Mouse (Mus musculus): ENCODE results near the gene Fas. TPM values are rescaled to one million over a fixed set of nuclear protein-coding genes. Genes with fewer than 3 reads are reported as not detected.

Fas gene
- total RNA-seq (2022), result 1 to 10 TPM; 1.7 to 5.1 (median 4.2) TPM

DNA sequence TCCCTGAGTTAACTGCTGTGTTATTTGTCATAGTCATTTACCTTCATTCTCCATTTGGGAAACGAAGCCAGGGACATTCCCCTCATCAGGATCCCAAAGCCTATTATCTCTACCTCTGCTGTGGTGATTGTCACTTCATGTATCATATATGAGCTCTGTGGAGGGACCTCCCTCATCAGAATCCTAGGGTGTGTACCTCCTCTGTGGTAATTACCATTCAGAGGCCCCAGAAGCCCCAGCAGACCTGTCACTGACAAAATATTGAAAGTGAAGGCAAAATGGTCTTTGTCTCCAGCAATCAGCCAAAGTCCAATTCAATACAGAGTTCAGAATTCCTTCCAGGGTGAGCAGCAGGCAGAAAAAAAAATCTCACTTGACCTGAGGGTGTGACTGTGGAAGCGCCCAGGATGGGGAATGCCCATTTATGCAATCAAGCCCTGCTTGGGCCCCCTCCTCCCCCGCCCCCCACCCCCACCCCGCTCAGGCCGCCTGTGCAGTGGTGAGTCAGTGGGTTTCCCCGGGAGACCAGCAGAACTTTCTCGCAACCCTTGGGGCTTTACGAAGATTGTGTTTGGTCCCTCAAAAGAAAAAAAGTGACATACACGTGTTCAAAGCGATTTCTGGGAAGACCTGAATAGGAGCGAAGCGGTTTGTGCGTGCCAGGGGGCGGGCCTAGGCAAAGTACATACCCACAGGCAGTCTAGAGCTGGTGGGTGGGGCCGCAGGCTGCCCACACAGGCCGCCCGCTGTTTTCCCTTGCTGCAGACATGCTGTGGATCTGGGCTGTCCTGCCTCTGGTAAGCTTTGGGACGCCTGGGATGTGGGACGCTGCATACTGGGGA is at the start of gene Fas:
Fas (plus strand) TSS at position 719 of the 842 bp plus-strand sequence.
- DNase-seq (ENCODE audit: low spot score in 2 of 2), result peak; percentile 65 to 73

DNA sequence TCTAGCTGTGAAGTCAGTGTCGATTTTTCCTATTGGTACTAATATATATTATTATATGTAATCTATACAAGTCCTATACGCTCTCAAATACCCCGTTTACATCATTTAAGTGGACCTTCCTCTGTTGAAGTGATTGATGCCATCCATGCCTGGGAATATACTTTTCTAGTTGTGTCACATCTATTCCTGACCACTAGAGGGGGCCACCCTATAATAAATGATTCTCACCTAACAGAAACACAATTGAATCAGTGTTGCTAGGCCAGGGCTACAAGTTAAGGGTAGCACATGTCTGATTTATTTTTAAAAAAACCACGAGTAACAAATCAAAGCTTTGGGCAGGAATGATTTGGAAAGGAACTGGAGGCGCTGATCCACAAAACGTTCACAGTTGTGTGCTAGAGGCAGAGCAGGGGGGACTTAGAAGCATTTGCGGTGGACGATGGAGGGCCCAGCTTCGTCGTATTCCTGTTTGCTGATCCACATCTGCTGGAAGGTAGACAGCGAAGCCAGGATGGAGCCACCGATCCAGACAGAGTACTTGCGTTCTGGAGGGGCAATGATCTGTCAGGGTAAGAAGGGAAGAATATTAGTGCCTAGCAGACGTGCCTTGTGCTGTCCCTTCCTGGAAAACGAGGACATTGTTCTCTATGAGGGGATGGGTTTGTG is 49.1 kb upstream of the Fas start:
- no peak for DNase-seq (ENCODE audit: low spot score in 2 of 2)

DNA sequence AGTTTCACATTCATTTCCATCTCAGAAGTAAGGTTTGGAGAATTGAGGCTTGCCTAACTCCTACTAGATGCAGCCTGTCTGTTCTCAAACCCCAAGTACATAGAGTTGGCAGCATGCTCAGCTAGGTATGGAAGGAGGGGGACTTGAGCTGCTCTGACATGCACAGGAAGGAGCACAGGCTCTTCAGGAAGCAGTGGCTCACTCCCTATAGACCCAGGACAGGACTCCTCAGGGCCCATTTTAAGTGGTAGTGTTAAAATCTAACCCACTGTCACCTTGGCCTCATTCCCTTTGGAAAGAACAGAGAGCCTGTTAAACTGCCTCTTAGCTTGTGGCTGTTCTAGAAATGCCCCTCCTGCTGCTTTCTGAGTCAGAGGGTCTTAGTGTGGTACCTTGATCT is 47.5 kb upstream of the Fas start:
- DNase-seq (ENCODE audit: low spot score in 2 of 2), result no peak

DNA sequence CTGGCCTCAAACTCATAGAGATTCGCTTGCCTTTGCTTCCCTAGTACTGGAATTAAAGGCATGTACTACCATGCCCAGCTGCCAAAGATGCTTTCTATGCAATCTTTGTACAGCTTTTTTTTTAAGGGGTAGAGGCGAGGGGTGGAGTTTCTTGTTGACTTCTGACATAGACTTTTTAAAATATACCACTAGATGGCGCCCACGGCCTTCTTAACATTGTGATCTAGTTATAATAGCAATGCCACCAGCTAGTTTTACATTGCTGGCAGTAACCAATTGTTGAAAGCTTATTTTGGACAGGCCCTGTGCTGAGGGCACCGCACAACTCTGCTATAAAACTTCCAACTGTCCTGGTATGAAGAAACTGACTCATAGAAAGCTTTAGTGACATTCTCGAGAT is 46.4 kb upstream of the Fas start:
- DNase-seq (ENCODE audit: low spot score in 2 of 2), result no peak

- DNase-seq (ENCODE audit: low spot score in 2 of 2), result no peak
Observed at GRCm38 (mm10) chr19:34248558-34248957, 41.9 kb upstream of the Fas start.

DNA sequence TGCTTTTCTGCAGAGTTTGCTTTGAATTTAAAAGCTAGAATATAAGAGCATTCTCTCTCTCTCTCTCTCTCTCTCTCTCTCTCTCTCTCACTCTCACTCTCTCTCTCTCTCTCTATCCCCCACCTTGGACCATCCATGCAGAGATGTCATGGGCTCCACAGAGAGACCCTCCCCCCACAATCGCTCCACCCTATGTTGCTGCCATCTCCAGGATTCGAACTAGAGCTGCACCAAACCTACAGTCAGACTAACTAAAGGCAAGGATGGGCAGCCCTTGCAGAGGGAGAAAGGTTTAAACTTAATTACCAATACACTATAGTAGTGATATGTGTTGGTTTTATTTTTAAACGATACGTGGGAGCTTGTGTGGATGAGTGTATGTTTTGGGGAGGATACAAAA is 39.8 kb upstream of the Fas start:
- no peak for DNase-seq (ENCODE audit: low spot score in 2 of 2)

DNA sequence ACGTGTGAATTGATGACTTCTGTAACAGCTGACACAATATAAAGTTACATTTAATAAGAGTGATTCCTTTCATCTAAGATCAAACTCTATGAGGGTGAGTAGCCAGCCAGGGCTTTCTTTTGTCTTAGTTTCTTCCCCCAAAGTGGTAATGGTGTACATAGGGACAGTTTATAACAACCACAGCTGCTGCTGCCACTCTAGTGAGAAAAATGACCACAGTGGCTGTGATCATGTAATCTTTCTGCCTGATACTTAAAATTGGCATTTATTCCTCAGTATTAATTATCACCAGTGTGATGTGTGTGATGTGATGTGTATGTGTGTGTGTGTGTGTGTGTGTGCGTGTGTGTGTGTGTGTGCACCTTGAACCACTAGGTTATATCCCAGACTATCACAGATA is 38.6 kb upstream of the Fas start:
- DNase-seq (ENCODE audit: low spot score in 2 of 2), result no peak

GRCm38 (mm10) chr19:34252450-34252849 is 38.0 kb upstream of the Fas start:
- no peak for DNase-seq (ENCODE audit: low spot score in 2 of 2)

- no peak for DNase-seq (ENCODE audit: low spot score in 2 of 2)
Observed at GRCm38 (mm10) chr19:34254101-34254879, 36.2 kb upstream of the Fas start.

- no peak for DNase-seq (ENCODE audit: low spot score in 2 of 2)
Observed at GRCm38 (mm10) chr19:34254880-34255681, 35.4 kb upstream of the Fas start, which contains the start of gene Acta2. TSS of gene Acta2 (minus strand) at chr19:34255590.

DNA sequence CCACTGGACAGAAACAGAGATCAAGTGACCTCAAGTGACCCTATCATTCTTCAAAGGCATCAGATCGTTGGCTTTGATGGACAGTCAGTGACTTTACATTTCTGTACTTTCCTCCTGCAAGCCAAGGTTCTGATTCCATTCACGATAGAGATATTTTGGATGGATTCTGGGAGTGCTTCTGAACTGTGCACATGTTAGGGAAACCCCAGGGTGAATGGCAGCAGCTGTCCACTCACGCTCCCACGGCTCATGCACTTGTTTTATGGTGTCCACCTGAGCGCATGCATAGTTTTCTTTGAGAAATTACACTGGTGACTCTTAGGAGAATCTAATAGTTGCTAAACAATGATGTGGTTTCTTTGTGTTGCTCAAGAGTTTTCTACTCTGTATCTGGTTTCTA is 34.3 kb upstream of the Fas start:
- no peak for DNase-seq (ENCODE audit: low spot score in 2 of 2)

GRCm38 (mm10) chr19:34256936-34257335 is 33.5 kb upstream of the Fas start:
- DNase-seq (ENCODE audit: low spot score in 2 of 2), result no peak

GRCm38 (mm10) chr19:34262273-34262974 is 28.0 kb upstream of the Fas start:
- DNase-seq (ENCODE audit: low spot score in 2 of 2), result no peak

GRCm38 (mm10) chr19:34265604-34266193 is 24.8 kb upstream of the Fas start:
- DNase-seq (ENCODE audit: low spot score in 2 of 2), result no peak

GRCm38 (mm10) chr19:34268991-34269390 is 21.5 kb upstream of the Fas start:
- no peak for DNase-seq (ENCODE audit: low spot score in 2 of 2)

GRCm38 (mm10) chr19:34270106-34270726 is 20.2 kb upstream of the Fas start:
- no peak for DNase-seq (ENCODE audit: low spot score in 2 of 2)

GRCm38 (mm10) chr19:34270824-34271464 is 19.5 kb upstream of the Fas start:
- DNase-seq (ENCODE audit: low spot score in 2 of 2), result no peak

DNA sequence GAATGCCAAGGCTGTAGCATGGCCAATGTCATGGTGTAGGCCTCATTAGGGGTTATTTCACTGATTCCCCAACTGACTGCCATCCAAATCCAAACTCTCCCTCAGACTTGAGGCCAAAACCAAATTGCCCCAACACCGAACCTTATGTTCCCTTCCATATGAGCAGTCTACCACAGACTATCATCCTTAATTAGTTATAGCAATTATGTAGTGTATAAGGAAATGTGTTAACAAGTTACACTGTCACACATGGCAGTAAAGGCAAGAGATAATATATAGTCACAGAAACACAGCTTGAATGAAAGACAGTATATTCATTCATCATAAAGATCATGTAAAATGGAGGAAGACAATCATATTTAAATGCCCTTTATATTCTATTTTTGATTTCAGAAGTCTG is 17.4 kb upstream of the Fas start:
- no peak for DNase-seq (ENCODE audit: low spot score in 2 of 2)

DNA sequence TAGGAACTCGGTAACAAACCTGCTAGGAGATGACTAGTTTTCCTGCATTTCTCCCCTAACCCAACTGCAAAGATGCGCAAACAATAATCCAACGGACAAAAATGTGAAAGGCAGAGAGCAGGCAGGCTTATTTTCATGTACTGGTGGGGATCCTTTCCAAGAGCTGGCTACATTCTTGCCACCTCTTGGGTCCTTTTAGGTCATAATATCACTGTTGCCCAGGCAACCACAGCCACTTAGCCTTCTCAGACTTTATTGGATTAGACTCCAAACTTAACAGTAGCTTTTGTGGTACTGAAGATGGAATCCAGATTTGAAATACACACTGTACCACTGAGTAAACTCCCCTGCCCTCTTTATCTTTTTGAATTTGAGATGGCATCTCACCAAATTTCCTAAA is 12.4 kb upstream of the Fas start:
- DNase-seq (ENCODE audit: low spot score in 2 of 2), result no peak
